Mouse (Mus musculus) olfactory bulb, adult 2 months (tissue): ENCODE measurements around the gene Olfr298. TPM values are rescaled to one million over a fixed set of nuclear protein-coding genes. Genes with fewer than 3 reads are reported as not detected.

Experiments used
- H3K27ac ChIP-seq: fragments of 200-500 bp; 2 replicates; pipeline ENCODE4 v1.5.1; 2012; ENCODE audit warnings: low read depth, low read length; ENCODE audit not compliant: insufficient read depth
- H3K4me1 ChIP-seq: fragments of 200-500 bp; 2 replicates; pipeline ENCODE4 v1.6.1; 2012; ENCODE audit warnings: low read length; ENCODE audit not compliant: control insufficient read depth, insufficient read depth
- H3K4me3 ChIP-seq: fragments of 200-500 bp; 2 replicates; pipeline ENCODE4 v1.5.1; 2012; ENCODE audit warnings: mild to moderate bottlenecking, low read depth, low read length, moderate library complexity; ENCODE audit not compliant: insufficient read depth
- CTCF ChIP-seq: fragments of 200-500 bp; IDR thresholded peaks from 2 replicates; pipeline ENCODE4 v1.5.1; 2012; ENCODE audit warnings: low read depth, mild to moderate bottlenecking, low read length, moderate library complexity; ENCODE audit not compliant: insufficient read depth
- POLR2A ChIP-seq: fragments of 200-500 bp; IDR thresholded peaks from 2 replicates; pipeline ENCODE4 v1.6.1; 2012; ENCODE audit warnings: mild to moderate bottlenecking, low read depth, low read length, moderate library complexity; ENCODE audit not compliant: insufficient read depth
- WGBS: fragments of 180-500 bp; shearing (Covaris S2); methylation state at CpG from one replicate; pipeline ENCODE4 v1.1.7; 2018; 5-methylcytosine and 5-hydroxymethylcytosine counted together
- polyA plus RNA-seq: library from polyadenylated mRNA; stranded (reverse); fragments of >200 nt; gene quantifications from 2 replicates; pipeline ENCODE4 v1.2.4, GENCODE M21; 2012; ENCODE audit warnings: low replicate concordance; ENCODE audit not compliant: missing spikeins, insufficient read depth, insufficient read length

Olfr298 gene
- not detected in 2 replicates for polyA plus RNA-seq

DNA sequence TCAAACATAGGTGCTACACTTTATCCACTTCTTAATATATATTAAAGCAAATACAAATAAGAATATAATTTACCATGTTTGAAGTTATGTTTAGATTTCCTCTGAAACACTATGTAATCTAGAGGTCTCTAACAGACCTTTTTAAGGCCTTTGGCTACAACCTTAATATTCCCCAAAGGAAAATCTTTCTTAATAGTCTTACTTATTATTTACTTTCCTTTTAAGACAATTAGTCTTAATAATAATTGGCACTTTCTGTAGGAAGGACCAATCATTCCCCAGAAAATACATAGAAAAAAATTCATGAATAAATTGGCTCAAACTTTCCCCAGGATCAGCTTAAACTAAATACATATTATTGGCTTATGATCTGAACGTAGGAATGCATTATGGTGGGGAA, at the start of gene Olfr298:
Gene Olfr298 (minus strand): TSS at position 101 of the 400 bp plus-strand sequence.
- Histone ChIP-seq H3K4me1 (no peaks in the 10 kb centered on the region), H3K27ac (no peak within 1 kb of the TSS), H3K4me3 (no peak within 1 kb of the TSS)
- WGBS, result 73% methylated on average over 1 of the region's 1 CpGs
- TF ChIP-seq POLR2A (no peak), CTCF (no peak)

DNA sequence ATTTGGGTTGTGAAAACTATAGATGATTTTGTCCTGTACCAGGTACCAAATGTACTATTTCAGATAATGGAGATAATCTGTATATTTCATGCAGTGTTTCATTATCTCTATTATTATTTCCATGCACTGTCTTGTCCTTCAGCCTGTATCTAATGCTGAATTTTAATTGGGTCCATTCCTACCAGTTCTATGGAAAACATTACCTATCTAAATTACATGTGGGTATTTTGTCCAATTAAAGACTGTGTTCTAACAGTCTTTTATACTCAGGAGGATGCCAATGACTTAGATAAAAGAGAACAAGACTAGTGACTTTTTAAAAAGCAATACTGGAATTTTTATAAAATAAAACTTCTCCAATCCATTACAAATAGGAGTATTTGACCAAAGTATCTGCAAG, 27.4 kb upstream of the Olfr298 start, which contains the start of gene Olfr297:
Gene Olfr297 (plus strand): TSS at position 301 of the 400 bp plus-strand sequence.
- Histone ChIP-seq H3K4me1 (no peaks in the 10 kb centered on the region), H3K27ac (no peak within 1 kb of the TSS), H3K4me3 (no peak within 1 kb of the TSS)
- TF ChIP-seq CTCF (no peak), POLR2A (no peak)

DNA sequence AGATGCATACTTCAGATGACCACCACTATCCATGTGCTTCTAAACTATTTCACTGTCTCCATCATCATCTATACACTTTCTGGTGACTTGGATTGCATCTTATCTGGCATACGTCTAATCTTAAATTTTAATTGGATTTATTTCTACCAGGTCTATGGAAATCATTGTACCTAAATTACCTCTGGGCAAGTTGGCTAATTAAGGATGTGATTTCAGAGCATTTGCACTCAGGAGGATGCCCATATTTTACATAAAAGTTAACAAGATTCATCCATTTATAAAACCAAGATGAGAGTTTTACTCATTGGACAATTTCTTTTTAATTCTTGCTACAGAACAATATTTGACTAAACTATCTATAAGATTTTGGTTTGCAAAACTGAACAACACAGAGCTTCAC, 32.7 kb downstream of the Olfr298 start, which contains the start of gene Olfr299:
Gene Olfr299 (plus strand): TSS at position 301 of the 400 bp plus-strand sequence.
- Histone ChIP-seq H3K27ac (no peak within 1 kb of the TSS), H3K4me1 (no peaks in the 10 kb centered on the region), H3K4me3 (no peak within 1 kb of the TSS)
- 90% methylated on average over 1 of the region's 1 CpGs for WGBS
- TF ChIP-seq POLR2A, result no peak
- no peak for TF ChIP-seq CTCF

Other genes starting within 250 kb of the Olfr298 start
- not detected in 2 replicates for gene Vmn2r76, start 246.2 kb downstream of the Olfr298 start, polyA plus RNA-seq
- gene Olfr310, start 215.3 kb downstream of the Olfr298 start, polyA plus RNA-seq, result not detected in 2 replicates
- not detected in 2 replicates for gene Olfr309, start 178.8 kb downstream of the Olfr298 start, polyA plus RNA-seq
- gene Olfr308, start 166.9 kb downstream of the Olfr298 start, polyA plus RNA-seq, result not detected in 2 replicates
- gene Olfr307, start 154.9 kb downstream of the Olfr298 start, polyA plus RNA-seq, result not detected in 2 replicates
- gene Olfr305, start 125.6 kb downstream of the Olfr298 start, polyA plus RNA-seq, result not detected in 2 replicates
- gene Olfr304, start 105.8 kb downstream of the Olfr298 start, polyA plus RNA-seq, result not detected in 2 replicates
- gene Olfr303, start 94.7 kb downstream of the Olfr298 start, polyA plus RNA-seq, result not detected in 2 replicates
- not detected in 2 replicates for gene Olfr301, start 88.6 kb downstream of the Olfr298 start, polyA plus RNA-seq
- not detected in 2 replicates for gene Olfr299, start 32.6 kb downstream of the Olfr298 start, polyA plus RNA-seq
- not detected in 2 replicates for gene Olfr297, start 27.5 kb upstream of the Olfr298 start, polyA plus RNA-seq
- not detected in 2 replicates for gene Olfr295, start 91.4 kb upstream of the Olfr298 start, polyA plus RNA-seq
- gene Olfr294, start 124.2 kb upstream of the Olfr298 start, polyA plus RNA-seq, result not detected in 2 replicates
- not detected in 2 replicates for gene Olfr293, start 156.6 kb upstream of the Olfr298 start, polyA plus RNA-seq
- gene Olfr292, start 195.8 kb upstream of the Olfr298 start, polyA plus RNA-seq, result not detected in 2 replicates